Mouse (Mus musculus) thymus, postnatal 4 days (tissue): ENCODE data around the gene Ccdc110.
A peak's percentile ranks its signal among the peaks of the same experiment; 100 is the strongest.

Source experiments
- DNase-seq: peaks from one replicate; pipeline ENCODE4 v3.0.0; 2021

Gene Ccdc110

GRCm38 (mm10) chr8:45934582-45935014 is at the start of gene Ccdc110:
Ccdc110 (plus strand) TSS chr8:45934619.
- DNase-seq = peak; percentile 99

DNA sequence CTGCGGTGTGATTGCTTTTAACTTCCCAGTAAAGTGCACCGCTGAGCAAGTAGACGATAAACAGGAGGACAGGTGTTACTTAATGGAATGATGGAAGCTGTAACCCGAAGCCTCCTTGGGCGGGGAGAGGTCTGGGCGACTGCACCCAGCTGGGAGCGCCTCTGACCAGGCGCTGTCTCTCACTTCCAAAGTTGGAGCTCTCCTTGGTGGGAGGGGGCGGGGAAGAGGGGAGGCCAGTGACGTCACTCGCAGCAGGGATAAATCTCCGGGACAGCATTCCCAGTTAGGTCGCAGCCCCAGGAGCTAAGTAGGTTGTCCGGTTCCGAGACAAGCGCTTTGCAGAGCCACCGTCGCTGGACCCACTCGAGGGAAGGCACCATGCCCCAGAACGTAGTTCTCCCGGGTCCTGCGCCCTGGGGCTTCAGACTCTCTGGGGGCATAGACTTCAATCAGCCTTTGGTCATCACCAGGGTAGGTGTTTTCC is 49.2 kb upstream of the Ccdc110 start, which contains the start of gene Pdlim3:
Gene Pdlim3, plus strand, starts transcription at position 260 of the 484 bp plus-strand sequence.
- no peak for DNase-seq

DNA sequence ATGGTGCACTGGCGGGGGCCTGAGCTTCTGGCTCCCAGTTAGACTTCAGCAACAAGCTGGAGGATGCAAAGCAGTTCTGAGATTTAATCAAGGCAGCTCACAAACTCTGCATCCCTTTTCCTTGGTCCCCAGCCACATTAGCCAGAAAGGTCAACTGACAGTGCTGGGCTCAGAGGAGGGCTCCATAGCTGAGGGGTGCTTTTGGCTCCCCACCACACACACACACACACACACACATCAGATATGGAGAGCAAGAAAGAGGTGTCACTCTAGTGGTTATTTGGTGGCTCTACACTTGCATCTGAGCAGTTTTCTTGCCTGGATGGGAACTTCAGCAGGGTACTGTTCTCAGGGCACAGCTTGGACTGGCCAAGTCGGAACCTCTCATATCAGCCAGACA is 48.6 kb upstream of the Ccdc110 start:
- no peak for DNase-seq

DNA sequence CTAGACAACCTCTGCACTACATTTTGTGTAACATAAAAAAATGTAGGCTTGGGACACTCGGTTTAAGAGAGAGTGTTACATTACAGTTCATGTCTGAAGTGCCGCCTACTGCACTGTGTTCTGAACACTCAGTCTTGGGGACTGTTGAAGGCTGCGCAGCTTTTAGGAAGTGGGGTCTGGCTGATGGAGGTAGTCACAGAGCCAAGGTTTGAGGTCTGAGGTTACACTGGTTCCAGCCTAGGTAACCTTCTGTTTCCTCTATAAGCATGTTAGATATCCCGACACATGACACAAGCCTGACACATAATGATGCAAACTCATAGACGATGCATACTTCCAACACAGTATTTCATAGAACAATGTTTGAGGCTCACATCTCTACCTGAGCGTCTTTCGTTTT is 44.7 kb upstream of the Ccdc110 start:
- no peak for DNase-seq

DNA sequence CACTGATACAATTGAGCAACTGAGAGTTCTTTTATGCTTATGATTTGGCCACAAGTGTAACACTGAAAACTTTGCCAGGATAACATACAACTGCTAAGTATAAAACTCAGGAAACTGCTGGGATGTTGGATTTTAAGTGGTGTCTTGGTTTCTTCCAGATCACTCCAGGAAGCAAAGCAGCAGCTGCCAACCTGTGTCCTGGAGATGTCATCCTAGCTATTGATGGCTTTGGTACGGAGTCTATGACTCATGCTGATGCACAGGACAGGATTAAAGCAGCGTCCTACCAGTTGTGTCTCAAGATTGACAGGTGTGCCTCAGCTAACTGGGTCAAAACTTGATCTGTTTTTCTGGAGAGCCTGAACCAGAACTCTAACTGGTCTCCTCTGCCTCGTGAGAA is 37.8 kb upstream of the Ccdc110 start:
- no peak for DNase-seq

- DNase-seq = no peak
These were observed 34.6 kb upstream of the Ccdc110 start for GRCm38 (mm10) chr8:45899783-45900182.

GRCm38 (mm10) chr8:45901626-45902025 is 32.8 kb upstream of the Ccdc110 start:
- no peak for DNase-seq

DNA sequence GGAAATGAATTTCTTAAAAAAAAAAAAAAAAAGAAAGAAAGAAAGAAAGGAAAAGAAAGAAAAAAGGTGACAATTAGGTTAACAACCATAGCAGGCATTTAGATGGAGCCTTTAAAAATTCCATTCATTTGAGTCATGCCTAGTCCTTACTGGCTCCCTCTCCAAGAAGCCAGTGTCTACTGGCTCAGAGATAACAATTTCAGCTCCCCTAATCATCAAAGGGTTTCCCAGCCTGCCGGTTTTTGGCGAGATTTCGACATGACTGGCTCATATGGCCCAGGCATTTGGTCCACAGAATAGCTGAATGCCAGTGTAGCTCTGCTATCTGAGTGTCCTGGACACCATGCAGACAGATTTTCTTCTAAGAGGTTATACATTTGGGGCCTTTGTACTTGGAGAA is 30.8 kb upstream of the Ccdc110 start:
- no peak for DNase-seq

GRCm38 (mm10) chr8:45905591-45906250 is 28.7 kb upstream of the Ccdc110 start:
- DNase-seq = no peak

GRCm38 (mm10) chr8:45906251-45906619 is 28.2 kb upstream of the Ccdc110 start:
- DNase-seq = no peak

GRCm38 (mm10) chr8:45913707-45914106 is 20.7 kb upstream of the Ccdc110 start:
- DNase-seq = no peak

DNA sequence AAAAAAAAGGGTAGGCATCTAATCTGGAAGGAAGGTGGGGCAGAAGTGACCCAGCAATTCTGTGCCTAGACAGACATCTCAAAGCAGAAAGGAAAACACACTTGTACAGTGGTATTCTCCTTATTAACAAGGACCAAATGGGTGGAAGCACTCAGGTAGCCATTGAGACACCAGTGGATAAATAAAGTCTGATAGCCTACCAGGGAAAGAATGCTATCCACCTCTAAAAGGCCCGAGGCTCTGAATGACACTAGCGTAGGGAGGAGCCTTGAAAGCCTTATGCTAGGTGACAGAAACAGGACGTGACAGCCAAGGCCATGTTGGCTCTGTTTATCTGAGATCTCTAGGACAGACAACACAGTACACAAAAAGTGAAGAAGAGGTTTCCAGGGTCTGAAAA is 17.9 kb upstream of the Ccdc110 start:
- DNase-seq = no peak

DNA sequence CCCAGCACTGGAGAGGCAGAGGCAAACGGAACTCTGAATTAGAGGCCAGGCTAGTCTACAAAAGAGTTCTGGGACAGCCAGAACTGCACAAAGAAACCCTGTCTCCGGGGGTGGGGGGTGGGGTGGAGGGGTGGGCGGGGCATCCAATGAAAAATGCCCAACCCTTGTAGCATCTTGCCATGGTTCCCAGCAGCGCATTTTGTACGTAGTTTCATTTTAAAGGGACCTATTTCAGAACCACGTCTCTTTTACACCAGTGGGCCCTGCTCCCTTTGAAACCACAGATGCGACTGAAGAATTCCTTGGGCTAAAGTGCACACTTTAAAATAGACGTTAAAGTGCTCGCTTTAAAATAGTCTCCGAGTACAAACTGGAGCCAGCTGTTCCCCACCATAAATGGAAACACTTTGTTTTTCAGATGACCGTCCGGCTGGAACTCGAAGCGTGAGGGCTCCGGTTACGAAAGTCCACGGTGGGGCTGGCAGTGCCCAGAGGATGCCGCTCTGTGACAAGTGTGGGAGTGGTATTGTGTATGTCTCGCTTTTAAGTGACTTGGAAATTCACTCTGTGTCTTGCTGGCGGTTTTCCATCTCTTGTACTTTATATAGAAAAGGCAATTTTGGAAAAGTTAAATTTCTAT is 17.3 kb upstream of the Ccdc110 start:
- no peak for DNase-seq

- DNase-seq = no peak
These were observed 15.5 kb upstream of the Ccdc110 start for GRCm38 (mm10) chr8:45918891-45919290.

DNA sequence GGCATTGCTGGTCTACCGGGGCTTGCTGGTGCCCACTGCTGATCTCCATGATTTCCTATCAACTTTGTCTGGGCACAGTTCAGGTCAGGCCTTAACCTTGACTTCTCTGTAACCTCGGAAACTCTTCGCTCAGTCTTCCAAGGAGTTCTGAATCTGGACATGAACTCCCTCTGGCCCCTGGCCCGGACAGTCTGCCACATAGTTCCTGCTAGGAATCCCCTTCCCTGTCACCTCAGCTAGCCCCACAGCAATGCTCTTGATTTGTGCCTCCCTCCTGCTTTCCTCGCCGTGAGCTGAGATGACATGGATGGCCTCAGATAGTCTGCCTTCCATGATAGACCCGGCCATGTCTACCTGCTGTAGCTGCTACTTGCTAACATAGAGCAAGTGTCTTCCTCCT is 14.0 kb upstream of the Ccdc110 start:
- DNase-seq = no peak

DNA sequence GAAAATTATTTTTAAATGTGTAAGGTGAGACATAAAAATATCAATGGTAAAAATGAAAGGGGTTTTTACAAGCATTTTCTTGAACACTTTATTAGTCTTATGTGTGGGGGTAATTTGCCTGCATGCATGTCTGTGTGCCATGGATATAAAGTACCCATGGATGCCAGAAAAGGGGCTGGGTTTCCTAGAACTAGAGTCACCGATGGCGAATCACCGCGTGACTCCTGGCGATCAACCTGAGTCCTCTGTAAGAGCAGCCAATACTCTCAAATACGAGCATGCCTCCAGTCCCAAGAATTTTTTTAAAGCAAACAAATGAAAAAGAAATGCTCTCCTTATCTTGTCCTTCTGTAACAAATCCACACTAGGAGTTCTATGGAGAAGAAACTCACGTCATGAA is 12.3 kb upstream of the Ccdc110 start:
- DNase-seq = no peak

- no peak for DNase-seq
These were observed 2.6 kb downstream of the Ccdc110 start for GRCm38 (mm10) chr8:45936986-45937385.

DNA sequence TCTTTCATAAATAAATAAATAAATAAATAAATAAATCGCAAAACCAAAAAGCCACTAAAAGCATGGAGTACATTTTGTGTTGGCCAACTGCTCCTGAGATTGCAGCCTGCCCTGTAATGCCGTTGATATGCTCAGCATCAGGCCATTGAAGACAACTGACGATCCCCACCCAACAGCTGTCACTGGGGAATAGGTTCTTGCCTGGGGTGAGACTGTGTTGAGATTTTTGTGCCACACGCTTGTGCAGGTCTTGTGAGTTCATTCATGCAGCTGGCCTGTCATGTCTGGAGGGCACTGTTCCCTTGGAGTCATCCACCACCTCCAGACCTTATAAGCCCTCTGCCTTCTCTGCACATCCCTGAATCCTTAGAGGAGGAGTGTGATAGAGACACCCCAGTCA is 11.9 kb downstream of the Ccdc110 start:
- no peak for DNase-seq

DNA sequence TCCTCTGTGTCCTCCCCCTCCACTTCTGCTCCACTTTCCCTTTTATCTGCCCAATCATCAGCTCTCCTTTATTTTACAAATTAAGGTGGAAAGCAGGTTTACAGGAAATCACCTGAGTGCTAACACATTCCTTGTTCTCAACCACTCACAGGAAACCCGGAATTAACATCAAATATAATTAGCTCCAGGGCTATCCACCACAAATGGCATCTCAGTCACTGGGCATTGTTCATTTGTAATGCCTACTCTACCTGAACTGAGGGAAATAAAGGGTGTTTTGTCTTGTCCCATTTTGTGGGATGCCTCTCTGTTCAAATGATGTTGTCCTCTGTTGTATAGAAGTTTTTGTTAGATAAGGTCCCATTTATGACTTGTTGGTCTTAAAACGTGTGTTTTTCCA is 16.2 kb downstream of the Ccdc110 start:
- DNase-seq = no peak

DNA sequence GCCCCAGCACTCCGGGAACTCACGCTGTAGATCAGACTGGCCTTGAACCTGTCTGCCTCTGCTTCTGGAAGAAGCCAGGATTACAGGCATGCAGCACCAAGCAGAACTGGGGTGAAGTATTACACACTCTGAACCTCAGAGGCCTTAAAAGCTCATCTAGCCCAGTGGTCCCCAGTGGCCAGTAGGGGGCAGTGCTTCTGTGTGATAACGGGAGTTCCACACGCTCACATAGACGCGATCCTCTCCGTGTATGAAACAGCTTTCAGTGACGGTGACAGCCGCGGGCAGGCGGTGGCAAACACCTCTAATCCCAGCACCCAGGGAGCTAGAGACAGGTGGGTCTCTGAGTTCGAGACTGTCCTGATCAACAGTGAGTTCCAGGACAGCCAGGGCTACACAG is 36.5 kb downstream of the Ccdc110 start:
- peak; percentile 23 for DNase-seq

GRCm38 (mm10) chr8:45973988-45974505 is 39.6 kb downstream of the Ccdc110 start:
- DNase-seq = no peak

DNA sequence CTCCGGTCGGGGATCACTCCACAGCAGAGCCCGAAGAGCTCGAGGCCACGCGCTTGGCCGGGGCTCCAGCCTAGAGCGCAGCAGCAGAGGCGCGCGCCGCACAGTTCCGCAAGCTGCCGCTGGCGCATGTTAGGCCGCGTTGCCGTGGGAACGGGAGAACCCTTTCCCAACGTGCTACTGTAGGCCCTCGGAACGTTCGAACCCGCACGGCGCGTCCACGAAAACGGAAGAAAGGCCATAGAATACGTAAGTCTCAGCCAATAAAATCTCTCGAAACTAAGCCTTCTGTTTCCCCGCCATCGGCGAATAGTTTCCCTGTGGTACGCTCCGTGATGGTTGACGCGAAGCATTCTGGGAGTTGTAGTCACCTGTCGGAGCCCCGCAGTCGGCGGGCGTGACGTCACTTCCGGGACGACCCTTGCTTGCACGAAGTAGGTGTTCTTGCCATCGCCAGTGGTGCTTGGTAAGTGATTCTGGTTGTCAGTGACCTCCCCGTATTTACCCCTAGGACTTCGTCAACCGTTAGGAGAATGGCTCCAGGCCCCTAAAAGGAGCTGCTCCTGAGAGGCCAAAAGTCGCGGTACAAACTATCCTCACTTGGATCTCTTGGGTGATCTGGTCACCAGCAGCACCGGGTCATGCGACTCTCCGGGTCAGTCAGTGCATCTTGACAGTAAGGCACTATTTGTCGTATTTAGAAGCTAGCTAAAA is 40.9 kb downstream of the Ccdc110 start, which contains the start of the genes 1700029J07Rik and Ufsp2:
Gene 1700029J07Rik, minus strand, starts transcription at position 127 of the 711 bp plus-strand sequence.
Gene Ufsp2, plus strand, starts transcription at position 403 of the 711 bp plus-strand sequence.
- peak; percentile 99 for DNase-seq

DNA sequence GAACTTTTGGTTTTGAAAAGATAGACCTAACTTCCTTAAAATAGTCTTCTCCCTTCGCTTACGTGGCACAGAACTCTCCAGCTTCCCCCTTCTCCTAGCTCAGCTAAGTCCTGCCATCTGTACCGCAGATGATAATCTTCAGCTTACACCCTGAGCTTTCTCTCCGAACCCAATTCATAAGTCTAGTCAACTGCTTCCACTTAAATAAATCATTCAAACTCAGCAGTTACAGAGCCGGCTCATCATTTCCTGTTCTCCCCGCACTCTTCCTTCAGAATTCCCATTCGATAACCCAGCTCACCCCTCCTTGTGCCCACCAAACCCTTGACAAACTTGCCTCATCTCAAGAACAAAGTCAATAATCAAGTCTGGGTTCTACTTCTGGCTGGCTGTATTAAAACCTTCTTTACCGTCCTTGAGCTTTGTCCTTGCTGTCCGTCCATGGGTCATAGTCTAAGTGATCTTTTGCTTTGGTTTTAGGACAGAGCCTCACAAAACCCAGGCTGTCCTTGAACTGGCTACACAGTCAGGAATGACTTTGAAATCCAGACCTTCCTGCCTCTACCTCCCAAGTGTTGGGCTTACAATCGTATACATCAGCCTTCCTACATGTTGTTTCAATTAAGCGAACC is 41.5 kb downstream of the Ccdc110 start:
- DNase-seq = no peak
